Mouse (Mus musculus) heart, embryonic 10.5 days (tissue): ENCODE data around the gene Ddx39b. TPM values are rescaled to one million over a fixed set of nuclear protein-coding genes. Genes with fewer than 3 reads are reported as not detected.

ENCODE experiments used
- DNase-seq: peaks from one replicate; pipeline ENCODE4 v3.0.0-alpha.2; 2017; ENCODE audit warnings: low spot score
- H3K27ac ChIP-seq: fragments of 300-500 bp; sonication (generic); 2 replicates; pipeline ENCODE4 v1.5.1; 2016; ENCODE audit warnings: mild to moderate bottlenecking
- H3K27me3 ChIP-seq: fragments of 300-500 bp; sonication (generic); 2 replicates; pipeline ENCODE4 v1.6.1; 2016; ENCODE audit warnings: mild to moderate bottlenecking; ENCODE audit not compliant: poor library complexity, insufficient read depth, severe bottlenecking
- H3K36me3 ChIP-seq: fragments of 300-500 bp; sonication (generic); 2 replicates; pipeline ENCODE4 v1.6.1; 2016; ENCODE audit warnings: mild to moderate bottlenecking, moderate library complexity
- H3K4me1 ChIP-seq: fragments of 300-500 bp; sonication (generic); 2 replicates; pipeline ENCODE4 v1.6.1; 2016; ENCODE audit warnings: mild to moderate bottlenecking
- H3K4me3 ChIP-seq: fragments of 300-500 bp; sonication (generic); 2 replicates; pipeline ENCODE4 v1.5.1; 2016; ENCODE audit warnings: mild to moderate bottlenecking, moderate library complexity
- H3K9me3 ChIP-seq: fragments of 300-500 bp; sonication (generic); 2 replicates; pipeline ENCODE4 v1.6.1; 2016; ENCODE audit warnings: mild to moderate bottlenecking, moderate library complexity
- WGBS: fragments of 180-500 bp; shearing (Covaris S2); methylation state at CpG from one replicate; pipeline ENCODE4 v1.1.7; 2016; 5-methylcytosine and 5-hydroxymethylcytosine counted together
- polyA plus RNA-seq: library from polyadenylated mRNA; unstranded; fragments of >200 nt; fragmentation: Nextera tagmentation; extraction: Ambion mirVana; gene quantifications from 2 replicates; pipeline ENCODE4 v1.2.1, GENCODE M21; 2016

Gene Ddx39b
- polyA plus RNA-seq, 1 experiment from 2014 or later, result 489 TPM

- Histone ChIP-seq H3K4me3 (no peak overlapping the region), H3K27ac (no peak overlapping the region), H3K36me3 (peaks cover 65% of the 10 kb centered on the region), H3K9me3 (no peaks in the 10 kb centered on the region), H3K27me3 (0 out of 2 replicates have a peak, but pooled peaks cover 4% of the 10 kb centered on the region), H3K4me1 (no peaks in the 10 kb centered on the region)
- DNase-seq, result no peak
- WGBS, result 89% methylated on average over 18 of the region's 18 CpGs
These were observed 11.2 kb downstream of the Ddx39b start for GRCm38 (mm10) chr17:35252619-35253292.

- 88% methylated on average over 32 of the region's 32 CpGs for WGBS
- Histone ChIP-seq H3K9me3 (no peaks in the 10 kb centered on the region), H3K27me3 (0 out of 2 replicates have a peak, but pooled peaks cover 4% of the 10 kb centered on the region), H3K27ac (no peak overlapping the region), H3K36me3 (peaks cover 58% of the 10 kb centered on the region), H3K4me3 (no peak overlapping the region), H3K4me1 (no peaks in the 10 kb centered on the region)
- no peak for DNase-seq
These were observed 11.9 kb downstream of the Ddx39b start for GRCm38 (mm10) chr17:35253293-35254093.

- 61% methylated on average over 11 of the region's 11 CpGs for WGBS
These were observed 12.9 kb downstream of the Ddx39b start for GRCm38 (mm10) chr17:35254241-35255098.

GRCm38 (mm10) chr17:35255301-35255700 lies 13.8 kb downstream of the Ddx39b start:
- 67% methylated on average over 3 of the region's 3 CpGs for WGBS
- no peaks in the 10 kb centered on the region for H3K9me3 ChIP-seq
- H3K4me1 ChIP-seq, result no peaks in the 10 kb centered on the region
- peaks cover 17% of the 10 kb centered on the region; the same call in 1 of the 2 replicates for H3K27me3 ChIP-seq
- H3K4me3 ChIP-seq, result no peak overlapping the region
- peaks cover 40% of the 10 kb centered on the region for H3K36me3 ChIP-seq
- no peak overlapping the region for H3K27ac ChIP-seq
- DNase-seq, result no peak

More at GRCm38 (mm10) chr17:35254241-35255098, 12.9 kb downstream of the Ddx39b start:
- Histone ChIP-seq H3K36me3 (peaks cover 48% of the 10 kb centered on the region), H3K4me3 (no peak overlapping the region), H3K9me3 (no peaks in the 10 kb centered on the region), H3K27me3 (peaks cover 11% of the 10 kb centered on the region; the same call in 1 of the 2 replicates), H3K27ac (no peak overlapping the region), H3K4me1 (no peaks in the 10 kb centered on the region)
- DNase-seq, result no peak

- Histone ChIP-seq H3K36me3 (peaks cover 36% of the 10 kb centered on the region), H3K4me3 (no peak overlapping the region), H3K9me3 (no peaks in the 10 kb centered on the region), H3K4me1 (no peaks in the 10 kb centered on the region), H3K27ac (no peak overlapping the region), H3K27me3 (peaks cover 22% of the 10 kb centered on the region)
- DNase-seq, result no peak
- 56% methylated on average over 4 of the region's 4 CpGs for WGBS
These were observed 14.2 kb downstream of the Ddx39b start for GRCm38 (mm10) chr17:35255704-35256103.

GRCm38 (mm10) chr17:35257378-35257777 lies 15.8 kb downstream of the Ddx39b start:
- 72% methylated on average over 1 of the region's 1 CpGs for WGBS
- Histone ChIP-seq H3K9me3 (no peaks in the 10 kb centered on the region), H3K4me3 (no peak overlapping the region), H3K4me1 (no peaks in the 10 kb centered on the region), H3K27me3 (peaks cover 38% of the 10 kb centered on the region), H3K27ac (no peak overlapping the region), H3K36me3 (peaks cover 21% of the 10 kb centered on the region)
- no peak for DNase-seq

- Histone ChIP-seq H3K27me3 (peaks cover 44% of the 10 kb centered on the region), H3K9me3 (no peaks in the 10 kb centered on the region), H3K27ac (0 out of 2 replicates have a peak overlapping the region, but pooled peaks have one; percentile 22), H3K36me3 (peaks cover 15% of the 10 kb centered on the region), H3K4me1 (peaks cover 4% of the 10 kb centered on the region), H3K4me3 (peak overlapping the region; percentile 45)
- WGBS, result 16% methylated on average over 17 of the region's 17 CpGs
- peak; percentile 91 for DNase-seq
These were observed 16.4 kb downstream of the Ddx39b start for GRCm38 (mm10) chr17:35257824-35258491.

- Histone ChIP-seq H3K4me3 (no peak overlapping the region), H3K27ac (no peak overlapping the region), H3K27me3 (peaks cover 52% of the 10 kb centered on the region), H3K4me1 (peaks cover 12% of the 10 kb centered on the region), H3K36me3 (peaks cover 7% of the 10 kb centered on the region), H3K9me3 (no peaks in the 10 kb centered on the region)
- DNase-seq, result no peak
- 58% methylated on average over 13 of the region's 14 CpGs for WGBS
These were observed 17.2 kb downstream of the Ddx39b start for GRCm38 (mm10) chr17:35258492-35259478.

- Histone ChIP-seq H3K9me3 (no peaks in the 10 kb centered on the region), H3K27me3 (peaks cover 60% of the 10 kb centered on the region), H3K4me3 (no peak overlapping the region), H3K36me3 (no peaks in the 10 kb centered on the region), H3K27ac (no peak overlapping the region), H3K4me1 (peaks cover 12% of the 10 kb centered on the region)
- WGBS, result 70% methylated on average over 4 of the region's 4 CpGs
- DNase-seq, result no peak
These were observed 18.1 kb downstream of the Ddx39b start for GRCm38 (mm10) chr17:35259621-35260020.

GRCm38 (mm10) chr17:35261651-35262050 lies 20.1 kb downstream of the Ddx39b start:
- Histone ChIP-seq H3K27me3 (peaks cover 76% of the 10 kb centered on the region), H3K36me3 (no peaks in the 10 kb centered on the region), H3K4me1 (peaks cover 12% of the 10 kb centered on the region), H3K4me3 (no peak overlapping the region), H3K9me3 (no peaks in the 10 kb centered on the region), H3K27ac (no peak overlapping the region)
- no peak for DNase-seq
- WGBS, result 66% methylated on average over 13 of the region's 13 CpGs
